Mouse (Mus musculus): ENCODE measurements at regions not wholly inside any gene's neighbourhood (a gene's known extent, or its start where the extent isn't known, plus 50 kb on each side); places are given as distances from the start of the nearest gene placed in this dataset.

DNA sequence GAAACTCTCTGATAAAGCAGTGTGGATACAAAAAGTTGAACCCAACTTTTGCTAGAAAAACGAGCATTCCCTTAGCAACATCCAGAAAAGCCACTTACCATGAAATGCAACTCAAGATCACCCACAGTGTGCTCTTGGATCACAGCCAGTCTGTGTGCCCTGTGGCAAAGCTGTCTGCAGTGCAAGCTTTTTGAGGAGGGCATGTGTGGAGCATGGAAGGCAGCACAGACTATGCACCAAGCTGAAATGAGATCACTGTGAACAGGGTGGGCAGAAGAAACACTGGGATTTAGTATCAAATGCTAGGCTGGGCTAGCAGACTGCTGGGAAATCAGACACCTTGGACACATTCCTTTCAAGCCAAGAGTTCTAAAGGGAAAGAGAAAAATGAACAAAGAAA, 162.4 kb downstream of the Sim1 start:
- no peak overlapping the region for H3K4me2 ChIP-seq (ENCODE audit: low read depth, low read length)
- TF ChIP-seq CTCF (IDR thresholded peaks at IDR 0.05; ENCODE audit: low read depth): no peak
- no peaks in the 10 kb centered on the region for H3K9me3 ChIP-seq (ENCODE audit: low read length)
- no peaks in the 10 kb centered on the region for H3K4me1 ChIP-seq (ENCODE audit: insufficient read depth, low read length)
- 25% methylated on average over 1 of the region's 1 CpGs for WGBS
- H3K4me3 ChIP-seq (ENCODE audit: low read length): no peak overlapping the region
- peak; percentile 62; the same call in 1 of the 2 replicates for ATAC-seq
- peak; percentile 63 for DNase-seq (ENCODE audit: low spot score)
- H3K36me3 ChIP-seq (ENCODE audit: insufficient read depth, low read length): no peaks in the 10 kb centered on the region
- H3K27me3 ChIP-seq (ENCODE audit: insufficient read depth, low read length): no peaks in the 10 kb centered on the region
- H3K9ac ChIP-seq (replicated peaks; ENCODE audit: low read length): no peak overlapping the region
- H3K27ac ChIP-seq: no peak overlapping the region

- DNase-seq (ENCODE audit: low spot score): no peak
- H3K4me1 ChIP-seq (ENCODE audit: insufficient read depth, low read length): no peaks in the 10 kb centered on the region
- H3K4me3 ChIP-seq (ENCODE audit: low read length): no peak overlapping the region
- WGBS: 90% methylated on average over 5 of the region's 5 CpGs
- no peaks in the 10 kb centered on the region for H3K9me3 ChIP-seq (ENCODE audit: low read length)
- H3K9ac ChIP-seq (replicated peaks; ENCODE audit: low read length): no peak overlapping the region
- ATAC-seq: no peak
- no peaks in the 10 kb centered on the region for H3K27me3 ChIP-seq (ENCODE audit: insufficient read depth, low read length)
- no peak overlapping the region for H3K27ac ChIP-seq
- no peaks in the 10 kb centered on the region for H3K36me3 ChIP-seq (ENCODE audit: insufficient read depth, low read length)
- TF ChIP-seq CTCF (IDR thresholded peaks at IDR 0.05; ENCODE audit: low read depth): no peak
- H3K4me2 ChIP-seq (ENCODE audit: low read depth, low read length): no peak overlapping the region
Measured at GRCm38 (mm10) chr10:51058333-51058732, 163.8 kb downstream of the Sim1 start.

DNA sequence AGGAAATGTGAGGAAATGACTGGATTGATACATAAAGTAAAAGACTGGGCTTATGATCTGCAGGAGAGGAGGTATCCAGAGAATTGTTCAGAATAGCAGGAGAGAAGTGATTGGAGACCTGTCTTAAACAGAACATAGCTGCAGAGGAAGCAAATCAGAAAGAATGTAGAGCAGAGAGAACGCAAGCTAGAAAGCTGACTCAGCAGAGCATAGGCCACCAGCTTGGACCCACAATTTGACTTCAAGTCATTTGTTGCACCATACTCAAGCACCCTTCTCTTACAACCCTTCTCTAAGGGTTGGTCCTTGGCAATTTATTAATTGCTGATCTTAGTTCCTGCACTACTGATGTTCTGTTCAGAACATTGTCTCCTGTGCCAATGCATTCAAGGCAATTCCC, 207.0 kb downstream of the Sim1 start:
- Histone ChIP-seq H3K4me1 (ENCODE audit: insufficient read depth, low read length) (no peaks in the 10 kb centered on the region), H3K4me3 (ENCODE audit: low read length) (no peak overlapping the region), H3K27me3 (ENCODE audit: insufficient read depth, low read length) (no peaks in the 10 kb centered on the region), H3K9me3 (ENCODE audit: low read length) (no peaks in the 10 kb centered on the region), H3K4me2 (ENCODE audit: low read depth, low read length) (no peak overlapping the region), H3K27ac (no peak overlapping the region), H3K9ac (replicated peaks; ENCODE audit: low read length) (no peak overlapping the region), H3K36me3 (ENCODE audit: insufficient read depth, low read length) (no peaks in the 10 kb centered on the region)
- ATAC-seq: no peak
- no peak for TF ChIP-seq CTCF (IDR thresholded peaks at IDR 0.05; ENCODE audit: low read depth)
- WGBS: 81% methylated on average over 1 of the region's 1 CpGs
- no peak for DNase-seq (ENCODE audit: low spot score)

- Histone ChIP-seq H3K36me3 (ENCODE audit: insufficient read depth, low read length) (no peaks in the 10 kb centered on the region), H3K9ac (replicated peaks; ENCODE audit: low read length) (no peak overlapping the region), H3K9me3 (ENCODE audit: low read length) (no peaks in the 10 kb centered on the region), H3K27ac (no peak overlapping the region), H3K4me2 (ENCODE audit: low read depth, low read length) (no peak overlapping the region), H3K4me1 (ENCODE audit: insufficient read depth, low read length) (peaks cover 4% of the 10 kb centered on the region; the same call in 1 of the 2 replicates), H3K27me3 (ENCODE audit: insufficient read depth, low read length) (no peaks in the 10 kb centered on the region), H3K4me3 (ENCODE audit: low read length) (no peak overlapping the region)
- TF ChIP-seq CTCF (IDR thresholded peaks at IDR 0.05; ENCODE audit: low read depth): no peak
- no peak for ATAC-seq
- DNase-seq (ENCODE audit: low spot score): no peak
Measured at GRCm38 (mm10) chr10:51151833-51152232, 257.3 kb downstream of the Sim1 start.

GRCm38 (mm10) chr10:51153484-51153985, 259.0 kb downstream of the Sim1 start:
- peak overlapping the region; percentile 30 for H3K4me3 ChIP-seq (ENCODE audit: low read length)
- H3K4me2 ChIP-seq (ENCODE audit: low read depth, low read length): peak overlapping the region; percentile 53
- H3K9ac ChIP-seq (replicated peaks; ENCODE audit: low read length): 0 out of 2 replicates have a peak overlapping the region, but pooled peaks have one; percentile 21
- WGBS: 14% methylated on average over 13 of the region's 13 CpGs
- no peaks in the 10 kb centered on the region for H3K27me3 ChIP-seq (ENCODE audit: insufficient read depth, low read length)
- ATAC-seq (peak; percentile 87), DNase-seq (ENCODE audit: low spot score) (peak; percentile 60)
- TF ChIP-seq CTCF (IDR thresholded peaks at IDR 0.05; ENCODE audit: low read depth): no peak
- H3K4me1 ChIP-seq (ENCODE audit: insufficient read depth, low read length): peaks cover 4% of the 10 kb centered on the region; the same call in 1 of the 2 replicates
- H3K36me3 ChIP-seq (ENCODE audit: insufficient read depth, low read length): no peaks in the 10 kb centered on the region
- H3K27ac ChIP-seq: no peak overlapping the region
- H3K9me3 ChIP-seq (ENCODE audit: low read length): no peaks in the 10 kb centered on the region

- ATAC-seq (no peak), DNase-seq (ENCODE audit: low spot score) (no peak)
- H3K27ac ChIP-seq: no peak overlapping the region
- peak overlapping the region; percentile 53 for H3K4me2 ChIP-seq (ENCODE audit: low read depth, low read length)
- H3K9ac ChIP-seq (replicated peaks; ENCODE audit: low read length): no peak overlapping the region
- H3K27me3 ChIP-seq (ENCODE audit: insufficient read depth, low read length): no peaks in the 10 kb centered on the region
- 37% methylated on average over 2 of the region's 2 CpGs for WGBS
- H3K9me3 ChIP-seq (ENCODE audit: low read length): no peaks in the 10 kb centered on the region
- H3K4me3 ChIP-seq (ENCODE audit: low read length): 0 out of 2 replicates have a peak overlapping the region, but pooled peaks have one; percentile 30
- H3K4me1 ChIP-seq (ENCODE audit: insufficient read depth, low read length): peaks cover 4% of the 10 kb centered on the region; the same call in 1 of the 2 replicates
- H3K36me3 ChIP-seq (ENCODE audit: insufficient read depth, low read length): no peaks in the 10 kb centered on the region
- no peak for TF ChIP-seq CTCF (IDR thresholded peaks at IDR 0.05; ENCODE audit: low read depth)
Measured at GRCm38 (mm10) chr10:51154016-51154415, 259.5 kb downstream of the Sim1 start.

DNA sequence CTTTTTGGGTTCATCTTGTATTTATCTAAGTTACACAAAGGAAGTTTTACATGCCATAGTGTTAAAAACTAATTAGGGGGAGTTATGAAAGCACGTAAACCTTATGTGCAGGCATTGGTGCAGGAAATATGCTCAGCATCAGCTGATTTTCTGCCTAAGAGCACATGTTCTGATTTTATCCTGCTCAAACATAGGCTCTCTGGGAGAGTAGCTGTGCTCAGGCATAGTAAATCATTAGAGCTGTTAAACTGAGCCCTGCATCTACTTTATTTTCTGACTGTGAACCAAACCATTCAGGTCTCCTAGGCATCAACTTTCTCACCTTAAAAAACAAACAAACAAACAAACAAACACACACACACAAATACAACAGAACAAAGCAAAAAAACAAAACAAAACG, 260.2 kb downstream of the Sim1 start:
- 84% methylated on average over 2 of the region's 2 CpGs for WGBS
- no peak overlapping the region for H3K4me2 ChIP-seq (ENCODE audit: low read depth, low read length)
- no peak for TF ChIP-seq CTCF (IDR thresholded peaks at IDR 0.05; ENCODE audit: low read depth)
- H3K4me3 ChIP-seq (ENCODE audit: low read length): no peak overlapping the region
- no peak overlapping the region for H3K9ac ChIP-seq (replicated peaks; ENCODE audit: low read length)
- H3K27ac ChIP-seq: no peak overlapping the region
- no peaks in the 10 kb centered on the region for H3K36me3 ChIP-seq (ENCODE audit: insufficient read depth, low read length)
- no peaks in the 10 kb centered on the region for H3K27me3 ChIP-seq (ENCODE audit: insufficient read depth, low read length)
- no peaks in the 10 kb centered on the region for H3K9me3 ChIP-seq (ENCODE audit: low read length)
- peaks cover 4% of the 10 kb centered on the region; the same call in 1 of the 2 replicates for H3K4me1 ChIP-seq (ENCODE audit: insufficient read depth, low read length)
- ATAC-seq (no peak), DNase-seq (ENCODE audit: low spot score) (no peak)

Measured in hindbrain, postnatal 0 days (tissue).